Mouse (Mus musculus) liver, adult 2 months (tissue): ENCODE measurements around the gene Nfkb2.

Source experiments
- CTCF ChIP-seq: fragments of 200-500 bp; IDR thresholded peaks from 2 replicates; pipeline ENCODE4 v1.5.1; 2011; ENCODE audit warnings: low read depth, low read length, control low read depth
- POLR2A ChIP-seq: fragments of 200-500 bp; IDR thresholded peaks from 2 replicates; pipeline ENCODE4 v1.6.1; 2011; ENCODE audit warnings: low read length, control low read depth; ENCODE audit not compliant: insufficient read depth; ENCODE audit errors: extremely low read depth

DNA sequence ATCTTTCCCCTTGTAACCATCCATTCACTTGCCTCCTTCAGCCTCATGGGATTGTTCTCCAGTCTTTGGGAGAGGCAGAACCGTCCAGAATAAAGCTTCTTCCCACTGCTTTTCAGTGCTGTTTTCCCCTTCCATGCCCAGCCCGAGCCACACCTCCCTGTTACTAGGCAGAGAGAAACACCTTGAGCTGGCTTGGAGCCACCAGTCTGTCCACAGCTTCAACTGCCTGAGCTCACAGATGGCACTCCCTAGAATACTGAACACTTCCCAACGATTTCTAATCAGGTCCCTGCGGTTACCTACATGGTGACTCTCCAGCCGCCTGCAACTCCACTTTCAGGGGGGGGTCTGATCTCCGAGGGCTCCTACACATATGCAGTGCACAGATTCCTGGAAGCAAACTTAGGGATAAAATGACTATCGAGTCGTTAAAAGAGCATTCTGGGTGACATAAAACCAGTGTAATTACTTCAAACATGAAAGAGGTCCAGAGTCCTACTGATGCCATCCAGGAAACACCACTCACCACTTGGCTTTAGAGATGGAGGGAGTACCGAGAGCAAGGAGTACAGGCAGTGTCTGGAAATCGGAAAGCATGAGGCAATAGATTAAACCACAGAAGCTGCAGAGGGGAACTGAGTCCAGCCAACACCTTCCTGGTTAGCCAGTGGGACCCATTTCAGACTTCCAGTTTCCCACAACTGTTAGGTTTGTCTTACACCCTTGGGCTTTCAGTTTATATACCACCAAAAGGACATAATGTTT, 46.2 kb downstream of the Nfkb2 start, which contains the start of gene 2310034G01Rik:
- TF ChIP-seq POLR2A (no peak), CTCF (no peak)
